Mouse (Mus musculus) neural tube, embryonic 12.5 days (tissue): ENCODE measurements around the gene Rcc1. TPM values are rescaled to one million over a fixed set of nuclear protein-coding genes. Genes with fewer than 3 reads are reported as not detected.

Experiments
- ATAC-seq: fragments of 200-750 bp; cut with Nextera tagmentation; 2 replicates; pipeline ENCODE4 v1.8.0; 2017; ENCODE audit warnings: low read depth, mild to moderate bottlenecking, moderate TSS enrichment, moderate library complexity; ENCODE audit not compliant: low FRiP score
- H3K27ac ChIP-seq: fragments of 300-500 bp; sonication (generic); 2 replicates; pipeline ENCODE4 v1.5.1; 2016
- H3K27me3 ChIP-seq: fragments of 300-500 bp; sonication (generic); replicated peaks from 2 replicates; pipeline ENCODE4 v1.6.1; 2016; ENCODE audit warnings: mild to moderate bottlenecking
- H3K36me3 ChIP-seq: fragments of 300-500 bp; sonication (generic); 2 replicates; pipeline ENCODE4 v1.6.1; 2016; ENCODE audit warnings: mild to moderate bottlenecking
- H3K4me1 ChIP-seq: fragments of 300-500 bp; sonication (generic); 2 replicates; pipeline ENCODE4 v1.6.1; 2016
- H3K4me2 ChIP-seq: fragments of 300-500 bp; sonication (generic); replicated peaks from 2 replicates; pipeline ENCODE4 v1.6.1; 2016; ENCODE audit warnings: mild to moderate bottlenecking
- H3K4me3 ChIP-seq: fragments of 300-500 bp; sonication (generic); 2 replicates; pipeline ENCODE4 v1.5.1; 2016
- H3K9ac ChIP-seq: fragments of 300-500 bp; sonication (generic); 2 replicates; pipeline ENCODE4 v1.6.1; 2016; ENCODE audit warnings: mild to moderate bottlenecking
- H3K9me3 ChIP-seq: fragments of 300-500 bp; sonication (generic); 2 replicates; pipeline ENCODE4 v1.6.1; 2016; ENCODE audit warnings: mild to moderate bottlenecking
- WGBS: fragments of 180-500 bp; shearing (Covaris S2); methylation state at CpG from one replicate; pipeline ENCODE4 v1.1.7; 2016; 5-methylcytosine and 5-hydroxymethylcytosine counted together
- polyA plus RNA-seq: library from polyadenylated mRNA; unstranded; fragments of >200 nt; fragmentation: Nextera tagmentation; extraction: Ambion mirVana; gene quantifications from 2 replicates; pipeline ENCODE4 v1.2.1, GENCODE M21; 2016

The Rcc1 gene
- polyA plus RNA-seq, 1 experiment from 2014 or later, result 71.0 TPM

GRCm38 (mm10) chr4:132351401-132351800 lies 2.0 kb downstream of the Rcc1 start:
- no peak overlapping the region for H3K27ac ChIP-seq
- ATAC-seq, result no peak
- H3K27me3 ChIP-seq, result no peaks in the 10 kb centered on the region
- H3K36me3 ChIP-seq, result peaks cover 5% of the 10 kb centered on the region; the same call in 1 of the 2 replicates
- H3K9ac ChIP-seq, result no peak overlapping the region
- H3K9me3 ChIP-seq, result no peaks in the 10 kb centered on the region
- H3K4me3 ChIP-seq, result no peak overlapping the region
- peaks cover 9% of the 10 kb centered on the region; the same call in 1 of the 2 replicates for H3K4me1 ChIP-seq
- WGBS, result 50% methylated on average over 1 of the region's 1 CpGs
- H3K4me2 ChIP-seq, result peak overlapping the region; percentile 86

- H3K4me3 ChIP-seq, result no peak overlapping the region
- no peaks in the 10 kb centered on the region for H3K36me3 ChIP-seq
- no peak overlapping the region for H3K9ac ChIP-seq
- 60% methylated on average over 3 of the region's 3 CpGs for WGBS
- ATAC-seq, result no peak
- H3K4me2 ChIP-seq, result no peak overlapping the region
- no peaks in the 10 kb centered on the region for H3K9me3 ChIP-seq
- H3K27me3 ChIP-seq, result no peaks in the 10 kb centered on the region
- H3K4me1 ChIP-seq, result peaks cover 9% of the 10 kb centered on the region; the same call in 1 of the 2 replicates
- H3K27ac ChIP-seq, result no peak overlapping the region
These were observed 2.6 kb downstream of the Rcc1 start for GRCm38 (mm10) chr4:132350854-132351253.

- Histone ChIP-seq H3K9ac (no peak overlapping the region), H3K4me2 (no peak overlapping the region), H3K4me1 (peaks cover 9% of the 10 kb centered on the region; the same call in 1 of the 2 replicates), H3K36me3 (no peaks in the 10 kb centered on the region), H3K27me3 (no peaks in the 10 kb centered on the region), H3K4me3 (no peak overlapping the region), H3K27ac (no peak overlapping the region), H3K9me3 (no peaks in the 10 kb centered on the region)
- WGBS, result 40% methylated on average over 2 of the region's 2 CpGs
- ATAC-seq, result no peak
These were observed 3.2 kb downstream of the Rcc1 start for GRCm38 (mm10) chr4:132350123-132350740.

GRCm38 (mm10) chr4:132349495-132350122 lies 3.8 kb downstream of the Rcc1 start:
- no peak overlapping the region for H3K4me2 ChIP-seq
- H3K9ac ChIP-seq, result no peak overlapping the region
- 59% methylated on average over 3 of the region's 3 CpGs for WGBS
- no peaks in the 10 kb centered on the region for H3K36me3 ChIP-seq
- no peaks in the 10 kb centered on the region for H3K27me3 ChIP-seq
- no peak overlapping the region for H3K27ac ChIP-seq
- no peak for ATAC-seq
- peaks cover 14% of the 10 kb centered on the region for H3K4me1 ChIP-seq
- no peaks in the 10 kb centered on the region for H3K9me3 ChIP-seq
- no peak overlapping the region for H3K4me3 ChIP-seq

- 66% methylated on average over 3 of the region's 3 CpGs for WGBS
- no peaks in the 10 kb centered on the region for H3K27me3 ChIP-seq
- H3K4me3 ChIP-seq, result no peak overlapping the region
- H3K9me3 ChIP-seq, result no peaks in the 10 kb centered on the region
- no peak overlapping the region for H3K9ac ChIP-seq
- peaks cover 21% of the 10 kb centered on the region for H3K4me1 ChIP-seq
- H3K4me2 ChIP-seq, result no peak overlapping the region
- no peak overlapping the region for H3K27ac ChIP-seq
- H3K36me3 ChIP-seq, result no peaks in the 10 kb centered on the region
- ATAC-seq, result no peak
These were observed 6.7 kb downstream of the Rcc1 start for GRCm38 (mm10) chr4:132346661-132347060.

GRCm38 (mm10) chr4:132346261-132346660 lies 7.1 kb downstream of the Rcc1 start:
- Histone ChIP-seq H3K4me3 (no peak overlapping the region), H3K9me3 (no peaks in the 10 kb centered on the region), H3K27me3 (no peaks in the 10 kb centered on the region), H3K36me3 (0 out of 2 replicates have a peak, but pooled peaks cover 2% of the 10 kb centered on the region), H3K4me2 (no peak overlapping the region), H3K4me1 (peaks cover 21% of the 10 kb centered on the region), H3K27ac (no peak overlapping the region), H3K9ac (no peak overlapping the region)
- 84% methylated on average over 4 of the region's 4 CpGs for WGBS
- ATAC-seq, result no peak

- Histone ChIP-seq H3K9me3 (no peaks in the 10 kb centered on the region), H3K4me2 (no peak overlapping the region), H3K27ac (no peak overlapping the region), H3K4me1 (peaks cover 21% of the 10 kb centered on the region), H3K27me3 (no peaks in the 10 kb centered on the region), H3K9ac (no peak overlapping the region), H3K36me3 (0 out of 2 replicates have a peak, but pooled peaks cover 2% of the 10 kb centered on the region), H3K4me3 (no peak overlapping the region; the same call in 1 of the 2 replicates)
- WGBS, result 51% methylated on average over 5 of the region's 5 CpGs
- ATAC-seq, result peak; percentile 21; the same call in 1 of the 2 replicates
These were observed 7.6 kb downstream of the Rcc1 start for GRCm38 (mm10) chr4:132345843-132346212.

GRCm38 (mm10) chr4:132345135-132345842 lies 8.1 kb downstream of the Rcc1 start:
- Histone ChIP-seq H3K9ac (peak overlapping the region; percentile 87), H3K27ac (no peak overlapping the region), H3K4me2 (peak overlapping the region; percentile 99), H3K4me1 (peaks cover 21% of the 10 kb centered on the region), H3K36me3 (0 out of 2 replicates have a peak, but pooled peaks cover 2% of the 10 kb centered on the region), H3K9me3 (no peaks in the 10 kb centered on the region), H3K27me3 (no peaks in the 10 kb centered on the region), H3K4me3 (peak overlapping the region; percentile 84)
- ATAC-seq, result peak; percentile 80
- under 1% methylated on average over 83 of the region's 83 CpGs for WGBS

GRCm38 (mm10) chr4:132344403-132345134 lies 8.8 kb downstream of the Rcc1 start:
- peaks cover 21% of the 10 kb centered on the region for H3K4me1 ChIP-seq
- H3K27me3 ChIP-seq, result no peaks in the 10 kb centered on the region
- H3K9ac ChIP-seq, result peak overlapping the region; percentile 87
- ATAC-seq, result 0 out of 2 replicates have a peak, but pooled peaks have one; percentile 8
- H3K27ac ChIP-seq, result no peak overlapping the region
- peak overlapping the region; percentile 99 for H3K4me2 ChIP-seq
- peaks cover 5% of the 10 kb centered on the region for H3K36me3 ChIP-seq
- WGBS, result 10% methylated on average over 13 of the region's 13 CpGs
- no peaks in the 10 kb centered on the region for H3K9me3 ChIP-seq
- peak overlapping the region; percentile 84 for H3K4me3 ChIP-seq

- H3K4me1 ChIP-seq, result peaks cover 21% of the 10 kb centered on the region
- ATAC-seq, result no peak
- WGBS, result 81% methylated on average over 3 of the region's 3 CpGs
- H3K9me3 ChIP-seq, result no peaks in the 10 kb centered on the region
- no peaks in the 10 kb centered on the region for H3K27me3 ChIP-seq
- H3K36me3 ChIP-seq, result peaks cover 34% of the 10 kb centered on the region
- H3K4me3 ChIP-seq, result no peak overlapping the region
- no peak overlapping the region for H3K4me2 ChIP-seq
- no peak overlapping the region for H3K9ac ChIP-seq
- no peak overlapping the region for H3K27ac ChIP-seq
These were observed 12.0 kb downstream of the Rcc1 start for GRCm38 (mm10) chr4:132341451-132341850.

- no peak overlapping the region for H3K27ac ChIP-seq
- H3K4me3 ChIP-seq, result no peak overlapping the region
- no peak for ATAC-seq
- H3K36me3 ChIP-seq, result peaks cover 58% of the 10 kb centered on the region
- no peak overlapping the region for H3K9ac ChIP-seq
- 93% methylated on average over 13 of the region's 13 CpGs for WGBS
- no peaks in the 10 kb centered on the region for H3K27me3 ChIP-seq
- no peak overlapping the region for H3K4me2 ChIP-seq
- peaks cover 9% of the 10 kb centered on the region for H3K4me1 ChIP-seq
- H3K9me3 ChIP-seq, result no peaks in the 10 kb centered on the region
These were observed 14.5 kb downstream of the Rcc1 start for GRCm38 (mm10) chr4:132338943-132339342.

GRCm38 (mm10) chr4:132332880-132333279 lies 20.5 kb downstream of the Rcc1 start:
- Histone ChIP-seq H3K27me3 (no peaks in the 10 kb centered on the region), H3K9me3 (no peaks in the 10 kb centered on the region), H3K27ac (no peak overlapping the region), H3K36me3 (peaks cover 57% of the 10 kb centered on the region), H3K9ac (no peak overlapping the region), H3K4me2 (no peak overlapping the region), H3K4me1 (peaks cover 16% of the 10 kb centered on the region; the same call in 1 of the 2 replicates), H3K4me3 (no peak overlapping the region)
- ATAC-seq, result no peak
- WGBS, result 90% methylated on average over 6 of the region's 6 CpGs
